Mouse (Mus musculus) neural tube, embryonic 12.5 days (tissue): ENCODE data around the gene Spred2. TPM values are rescaled to one million over a fixed set of nuclear protein-coding genes. Genes with fewer than 3 reads are reported as not detected.

ENCODE experiments used
- ATAC-seq: fragments of 200-750 bp; cut with Nextera tagmentation; 2 replicates; pipeline ENCODE4 v1.8.0; 2017; ENCODE audit warnings: low read depth, mild to moderate bottlenecking, moderate TSS enrichment, moderate library complexity; ENCODE audit not compliant: low FRiP score
- H3K27ac ChIP-seq: fragments of 300-500 bp; sonication (generic); 2 replicates; pipeline ENCODE4 v1.5.1; 2016
- H3K27me3 ChIP-seq: fragments of 300-500 bp; sonication (generic); replicated peaks from 2 replicates; pipeline ENCODE4 v1.6.1; 2016; ENCODE audit warnings: mild to moderate bottlenecking
- H3K36me3 ChIP-seq: fragments of 300-500 bp; sonication (generic); 2 replicates; pipeline ENCODE4 v1.6.1; 2016; ENCODE audit warnings: mild to moderate bottlenecking
- H3K4me1 ChIP-seq: fragments of 300-500 bp; sonication (generic); 2 replicates; pipeline ENCODE4 v1.6.1; 2016
- H3K4me2 ChIP-seq: fragments of 300-500 bp; sonication (generic); replicated peaks from 2 replicates; pipeline ENCODE4 v1.6.1; 2016; ENCODE audit warnings: mild to moderate bottlenecking
- H3K4me3 ChIP-seq: fragments of 300-500 bp; sonication (generic); 2 replicates; pipeline ENCODE4 v1.5.1; 2016
- H3K9ac ChIP-seq: fragments of 300-500 bp; sonication (generic); 2 replicates; pipeline ENCODE4 v1.6.1; 2016; ENCODE audit warnings: mild to moderate bottlenecking
- H3K9me3 ChIP-seq: fragments of 300-500 bp; sonication (generic); 2 replicates; pipeline ENCODE4 v1.6.1; 2016; ENCODE audit warnings: mild to moderate bottlenecking
- WGBS: fragments of 180-500 bp; shearing (Covaris S2); methylation state at CpG from one replicate; pipeline ENCODE4 v1.1.7; 2016; 5-methylcytosine and 5-hydroxymethylcytosine counted together
- polyA plus RNA-seq: library from polyadenylated mRNA; unstranded; fragments of >200 nt; fragmentation: Nextera tagmentation; extraction: Ambion mirVana; gene quantifications from 2 replicates; pipeline ENCODE4 v1.2.1, GENCODE M21; 2016

Gene Spred2
- polyA plus RNA-seq, 1 experiment from 2014 or later, result 5.7 TPM

DNA sequence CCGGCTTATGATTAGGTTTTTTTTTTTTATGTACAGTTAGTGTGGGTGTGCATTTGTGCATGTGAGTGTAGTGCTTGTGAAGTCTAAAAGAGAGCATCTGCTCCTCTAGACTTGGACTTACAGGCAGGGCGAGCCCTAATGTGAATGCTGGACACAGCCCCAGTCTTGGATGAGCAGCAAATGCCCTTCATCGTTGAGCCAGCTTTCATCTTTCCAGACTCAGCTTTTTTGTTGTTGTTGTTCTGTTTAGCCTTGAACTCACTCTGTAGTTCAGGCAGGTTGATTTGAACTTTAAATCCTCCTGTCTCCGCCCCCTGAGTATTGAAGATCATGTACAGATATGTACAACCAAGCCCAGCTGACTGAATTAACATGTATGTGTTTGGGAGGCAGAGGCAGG, 4.5 kb downstream of the Spred2 start:
- Histone ChIP-seq H3K27me3 (no peaks in the 10 kb centered on the region), H3K9ac (no peak overlapping the region), H3K27ac (no peak overlapping the region), H3K36me3 (0 out of 2 replicates have a peak, but pooled peaks cover 3% of the 10 kb centered on the region), H3K4me3 (no peak overlapping the region), H3K4me2 (no peak overlapping the region), H3K9me3 (no peaks in the 10 kb centered on the region), H3K4me1 (peaks cover 17% of the 10 kb centered on the region)
- no peak for ATAC-seq
- WGBS, result 94% methylated on average over 4 of the region's 4 CpGs

DNA sequence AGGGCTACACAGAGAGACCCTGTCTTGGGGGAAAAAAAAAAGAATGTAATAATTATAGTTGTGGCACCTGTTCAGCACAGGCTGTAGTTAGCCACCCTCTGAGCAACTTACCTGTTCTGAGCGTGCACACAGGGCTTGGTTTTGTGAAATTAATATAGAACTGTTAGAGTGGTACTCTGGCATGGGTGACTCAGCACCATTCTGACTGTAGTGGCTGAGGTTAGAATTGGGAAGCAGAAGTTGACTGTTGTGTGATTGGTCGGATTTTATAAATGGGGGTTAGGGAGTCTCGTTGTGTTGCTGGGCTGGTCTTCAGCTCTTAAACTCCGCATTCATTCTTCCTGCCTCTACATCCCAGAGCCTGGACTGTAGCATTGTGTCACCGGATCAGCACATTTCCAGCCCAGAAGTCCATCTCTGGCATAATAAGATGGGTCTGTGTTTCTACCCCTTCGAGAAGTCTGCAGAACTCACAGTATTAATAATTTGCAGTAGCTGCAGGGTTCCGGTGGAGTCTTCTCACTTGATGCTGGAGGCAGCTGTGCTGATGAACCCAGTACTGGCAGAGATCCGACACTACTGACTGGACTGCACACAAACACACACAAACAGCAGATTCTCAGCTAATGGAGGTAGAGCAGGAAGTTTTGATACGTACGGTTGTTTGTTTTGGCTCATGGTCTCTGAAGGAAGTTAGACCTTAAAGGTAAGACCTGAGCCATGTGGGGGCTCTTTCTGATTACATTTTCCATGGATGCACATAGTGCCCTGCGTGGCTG, 5.1 kb downstream of the Spred2 start:
- Histone ChIP-seq H3K4me3 (no peak overlapping the region), H3K9ac (no peak overlapping the region), H3K4me1 (peaks cover 17% of the 10 kb centered on the region), H3K36me3 (0 out of 2 replicates have a peak, but pooled peaks cover 3% of the 10 kb centered on the region), H3K27ac (no peak overlapping the region), H3K27me3 (no peaks in the 10 kb centered on the region), H3K4me2 (no peak overlapping the region), H3K9me3 (no peaks in the 10 kb centered on the region)
- WGBS, result 79% methylated on average over 11 of the region's 11 CpGs
- ATAC-seq, result no peak

DNA sequence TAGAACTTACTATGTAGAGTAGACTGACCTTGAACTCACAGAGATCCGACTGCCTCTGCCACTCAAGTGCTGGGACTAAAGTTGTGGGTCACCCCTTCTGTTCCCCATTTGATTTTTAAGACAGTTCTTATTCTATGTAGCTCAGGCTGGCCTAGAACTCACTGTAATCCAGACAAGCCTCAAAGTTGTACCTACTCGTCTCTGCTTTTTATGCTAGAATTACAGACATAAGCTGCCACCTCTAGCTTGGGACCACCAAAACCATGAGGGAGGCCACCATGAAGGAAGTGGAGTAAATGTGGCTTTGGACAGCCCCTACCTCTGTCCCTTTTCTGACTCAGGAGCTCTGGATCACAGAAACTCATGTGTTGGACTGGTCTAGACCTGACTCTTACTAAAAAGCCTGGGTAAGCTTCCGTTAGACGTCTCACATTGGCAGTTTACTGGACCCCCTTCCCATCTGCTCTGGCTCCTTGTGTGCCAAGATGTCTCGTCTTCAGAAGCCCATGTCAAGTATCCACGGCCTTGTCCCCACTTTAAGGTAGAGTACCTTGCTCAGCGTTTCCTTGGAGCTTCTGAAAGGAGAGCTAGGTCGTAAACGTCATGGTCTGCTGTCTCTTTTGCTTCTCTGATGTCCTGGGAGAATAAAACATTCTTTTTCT, 7.5 kb downstream of the Spred2 start:
- Histone ChIP-seq H3K36me3 (0 out of 2 replicates have a peak, but pooled peaks cover 3% of the 10 kb centered on the region), H3K9ac (no peak overlapping the region), H3K9me3 (no peaks in the 10 kb centered on the region), H3K4me3 (no peak overlapping the region), H3K4me1 (peaks cover 20% of the 10 kb centered on the region), H3K4me2 (no peak overlapping the region), H3K27me3 (no peaks in the 10 kb centered on the region), H3K27ac (no peak overlapping the region)
- 92% methylated on average over 9 of the region's 9 CpGs for WGBS
- no peak for ATAC-seq

DNA sequence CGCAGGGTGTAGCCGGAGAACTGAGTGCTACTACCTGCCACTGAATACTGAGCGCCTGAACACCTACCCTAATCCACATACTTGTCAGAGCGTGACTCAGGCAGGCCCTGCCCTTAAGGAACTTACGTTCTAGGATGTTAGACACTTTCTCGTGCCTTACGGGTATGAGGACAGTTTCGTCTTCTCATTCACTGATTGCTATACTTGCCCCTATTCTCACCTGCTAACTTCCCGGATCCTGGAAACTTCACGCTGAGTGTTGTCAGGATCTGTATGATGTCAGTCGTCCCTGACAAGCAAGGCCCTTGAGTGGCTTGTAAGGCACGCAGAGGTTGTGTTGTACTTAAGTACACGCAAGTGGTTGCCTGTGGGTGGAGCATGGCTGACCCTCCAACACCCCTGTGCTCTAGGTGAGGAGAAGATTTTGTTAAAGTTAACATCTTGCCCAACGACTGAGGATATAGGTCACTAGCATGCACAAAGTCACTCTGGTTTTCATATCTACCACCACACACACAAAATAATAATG, 8.9 kb downstream of the Spred2 start:
- peaks cover 21% of the 10 kb centered on the region; the same call in 1 of the 2 replicates for H3K4me1 ChIP-seq
- no peak overlapping the region for H3K4me3 ChIP-seq
- no peak for ATAC-seq
- H3K27ac ChIP-seq, result no peak overlapping the region
- no peaks in the 10 kb centered on the region for H3K9me3 ChIP-seq
- 0 out of 2 replicates have a peak, but pooled peaks cover 3% of the 10 kb centered on the region for H3K36me3 ChIP-seq
- 93% methylated on average over 14 of the region's 14 CpGs for WGBS
- H3K4me2 ChIP-seq, result no peak overlapping the region
- no peak overlapping the region for H3K9ac ChIP-seq
- H3K27me3 ChIP-seq, result no peaks in the 10 kb centered on the region

DNA sequence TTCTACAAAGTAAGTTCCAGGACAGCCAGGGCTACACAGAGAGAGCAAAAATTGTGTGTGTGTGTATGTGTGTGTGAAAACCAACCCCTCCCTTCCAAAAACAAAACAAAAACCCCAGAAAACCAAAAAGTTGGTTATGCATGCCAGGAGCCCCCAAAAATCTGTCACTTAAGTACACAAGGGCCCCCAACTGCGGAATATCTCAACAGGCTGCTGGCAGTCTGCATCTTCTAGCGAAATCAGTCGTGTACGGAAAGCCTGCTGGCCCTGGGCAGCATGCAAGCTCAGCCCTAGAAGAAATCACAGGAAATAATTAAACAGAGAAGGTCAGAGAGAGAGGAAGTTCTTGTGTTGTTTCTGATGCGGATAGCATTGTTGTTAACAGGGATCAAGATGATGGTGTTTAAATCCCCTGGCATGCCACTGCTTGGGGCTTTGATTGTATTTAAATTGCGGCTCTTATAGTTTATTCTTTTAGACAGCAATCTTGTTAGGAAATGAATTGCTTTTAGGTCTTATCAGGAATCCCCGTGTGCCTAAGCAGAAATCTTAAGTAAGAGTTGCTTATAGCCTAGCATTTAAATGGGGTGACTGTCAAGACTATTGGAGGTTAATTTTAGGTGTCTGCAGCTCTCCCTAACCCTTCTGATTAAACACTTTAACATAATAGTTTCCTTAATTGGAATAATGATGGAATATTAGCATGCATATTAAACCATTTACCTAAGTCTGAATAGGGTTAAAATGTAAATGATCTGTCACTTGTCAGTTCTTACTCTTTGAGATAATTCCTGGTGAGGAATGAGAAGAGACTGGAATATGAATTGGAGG, 11.6 kb downstream of the Spred2 start:
- no peaks in the 10 kb centered on the region for H3K27me3 ChIP-seq
- H3K9ac ChIP-seq, result no peak overlapping the region
- 0 out of 2 replicates have a peak, but pooled peaks cover 3% of the 10 kb centered on the region for H3K36me3 ChIP-seq
- 70% methylated on average over 7 of the region's 7 CpGs for WGBS
- peaks cover 13% of the 10 kb centered on the region; the same call in 1 of the 2 replicates for H3K4me1 ChIP-seq
- no peaks in the 10 kb centered on the region for H3K9me3 ChIP-seq
- ATAC-seq, result no peak
- H3K4me3 ChIP-seq, result no peak overlapping the region
- no peak overlapping the region for H3K27ac ChIP-seq
- H3K4me2 ChIP-seq, result no peak overlapping the region

DNA sequence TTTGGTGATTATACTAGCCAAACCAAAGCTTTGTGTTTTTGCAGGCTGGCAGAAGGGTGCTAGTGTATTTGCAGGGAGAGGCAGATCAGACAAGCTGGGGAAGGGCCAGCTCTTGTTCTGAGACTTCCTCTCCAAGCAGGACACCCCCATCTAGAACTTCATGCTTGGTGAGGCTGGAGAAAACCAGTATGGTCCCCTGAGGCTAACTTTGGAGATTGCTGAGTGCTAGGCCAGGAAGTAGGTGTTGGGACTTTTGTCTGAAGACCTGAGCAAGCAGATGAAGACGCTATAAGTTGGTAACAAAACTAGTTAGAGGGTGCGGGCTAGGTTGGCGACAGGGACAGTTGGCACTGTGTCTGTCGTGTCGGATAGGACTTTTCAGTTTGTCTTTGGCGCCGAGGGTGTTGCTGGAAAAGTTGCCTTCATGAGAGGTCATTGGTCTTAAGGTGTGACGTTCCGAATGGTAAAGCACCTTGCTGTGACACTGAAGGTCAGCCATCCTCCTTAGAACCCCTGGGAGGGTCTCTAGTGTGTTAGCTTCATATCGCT, 14.4 kb downstream of the Spred2 start:
- Histone ChIP-seq H3K9me3 (no peaks in the 10 kb centered on the region), H3K4me3 (no peak overlapping the region), H3K27me3 (no peaks in the 10 kb centered on the region), H3K36me3 (no peaks in the 10 kb centered on the region), H3K9ac (no peak overlapping the region), H3K4me2 (no peak overlapping the region), H3K27ac (no peak overlapping the region), H3K4me1 (peaks cover 13% of the 10 kb centered on the region; the same call in 1 of the 2 replicates)
- no peak for ATAC-seq
- 95% methylated on average over 10 of the region's 10 CpGs for WGBS

DNA sequence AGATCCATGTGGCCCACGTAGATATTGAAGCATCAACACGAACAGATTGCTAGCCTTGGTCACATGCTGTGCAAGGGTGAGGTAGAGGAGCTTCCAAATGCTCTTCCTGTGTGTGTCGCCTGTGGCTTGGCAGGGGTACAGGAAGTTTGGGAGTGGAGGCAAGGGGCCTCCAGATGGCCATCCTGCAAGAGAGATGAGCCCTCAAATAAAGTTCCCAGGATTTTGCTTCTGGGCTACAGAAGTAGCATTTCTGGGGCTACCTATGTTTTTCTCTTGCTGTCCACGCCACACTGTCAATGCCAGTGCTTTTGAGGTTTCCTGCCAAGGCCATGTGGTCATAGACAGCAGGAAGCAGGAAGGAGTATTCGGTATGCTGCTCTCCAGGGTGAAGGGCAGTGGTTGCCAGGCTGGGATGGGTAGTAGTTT, 15.1 kb downstream of the Spred2 start:
- Histone ChIP-seq H3K4me1 (peaks cover 13% of the 10 kb centered on the region; the same call in 1 of the 2 replicates), H3K4me2 (no peak overlapping the region), H3K4me3 (no peak overlapping the region), H3K27me3 (no peaks in the 10 kb centered on the region), H3K27ac (no peak overlapping the region), H3K9ac (no peak overlapping the region), H3K36me3 (no peaks in the 10 kb centered on the region), H3K9me3 (no peaks in the 10 kb centered on the region)
- ATAC-seq, result no peak
- WGBS, result 83% methylated on average over 5 of the region's 5 CpGs

DNA sequence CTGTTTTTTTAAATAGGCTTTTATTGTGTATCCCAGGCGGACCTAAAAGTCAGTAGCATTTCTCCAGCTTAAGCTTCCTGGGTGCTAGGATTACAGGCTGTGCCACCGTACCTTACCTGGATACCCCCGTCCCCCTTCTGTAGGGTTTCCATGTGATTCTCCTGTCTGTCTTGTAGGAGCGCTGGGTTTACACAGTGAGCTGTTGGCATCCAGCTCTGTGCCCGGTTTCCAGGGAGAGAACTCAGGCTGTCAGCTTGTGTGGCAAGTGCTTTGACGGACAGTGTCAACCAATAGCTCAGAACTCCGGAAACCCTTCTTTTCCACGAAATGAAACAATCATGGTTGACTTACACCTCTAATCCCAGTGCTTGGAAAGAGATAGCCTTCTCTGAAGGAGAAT, 15.7 kb downstream of the Spred2 start:
- no peak for ATAC-seq
- H3K27ac ChIP-seq, result no peak overlapping the region
- no peak overlapping the region for H3K9ac ChIP-seq
- H3K27me3 ChIP-seq, result no peaks in the 10 kb centered on the region
- no peaks in the 10 kb centered on the region for H3K9me3 ChIP-seq
- 95% methylated on average over 8 of the region's 8 CpGs for WGBS
- H3K4me2 ChIP-seq, result no peak overlapping the region
- H3K4me3 ChIP-seq, result no peak overlapping the region
- peaks cover 18% of the 10 kb centered on the region; the same call in 1 of the 2 replicates for H3K4me1 ChIP-seq
- no peaks in the 10 kb centered on the region for H3K36me3 ChIP-seq

DNA sequence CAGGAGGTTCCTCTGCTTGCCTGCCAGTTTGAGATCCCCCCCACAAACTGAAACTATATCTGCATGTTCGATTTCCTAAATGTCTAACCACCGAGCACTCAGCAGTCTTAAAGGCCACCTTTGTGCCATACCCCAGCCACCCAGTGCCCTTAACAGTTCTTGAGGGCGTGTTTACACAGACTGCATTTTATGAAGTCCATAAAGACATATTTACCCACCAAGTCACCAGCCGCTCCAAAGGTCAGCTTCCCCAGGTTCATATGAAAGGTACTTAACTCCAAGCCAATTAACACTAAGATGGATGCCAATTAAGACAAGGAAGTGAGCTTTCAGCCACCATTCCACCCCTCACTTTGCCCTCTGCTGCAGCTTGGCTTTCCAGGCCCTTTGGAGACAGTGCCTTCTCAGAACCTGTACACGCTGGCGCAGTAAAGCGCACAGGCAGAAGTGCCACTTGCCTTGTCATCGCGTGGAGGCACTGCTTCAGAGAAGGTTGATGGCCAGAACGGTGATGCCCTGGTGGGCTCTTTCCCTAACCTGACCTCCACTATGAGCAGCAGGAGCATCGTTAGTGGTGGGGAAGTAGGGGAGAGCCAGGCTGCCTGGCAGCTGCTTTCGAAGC, 17.1 kb downstream of the Spred2 start:
- ATAC-seq, result no peak
- Histone ChIP-seq H3K27ac (no peak overlapping the region), H3K4me3 (no peak overlapping the region), H3K9me3 (no peaks in the 10 kb centered on the region), H3K27me3 (no peaks in the 10 kb centered on the region), H3K4me2 (no peak overlapping the region), H3K4me1 (peaks cover 17% of the 10 kb centered on the region; the same call in 1 of the 2 replicates), H3K36me3 (0 out of 2 replicates have a peak, but pooled peaks cover 7% of the 10 kb centered on the region), H3K9ac (no peak overlapping the region)
- 87% methylated on average over 12 of the region's 12 CpGs for WGBS

DNA sequence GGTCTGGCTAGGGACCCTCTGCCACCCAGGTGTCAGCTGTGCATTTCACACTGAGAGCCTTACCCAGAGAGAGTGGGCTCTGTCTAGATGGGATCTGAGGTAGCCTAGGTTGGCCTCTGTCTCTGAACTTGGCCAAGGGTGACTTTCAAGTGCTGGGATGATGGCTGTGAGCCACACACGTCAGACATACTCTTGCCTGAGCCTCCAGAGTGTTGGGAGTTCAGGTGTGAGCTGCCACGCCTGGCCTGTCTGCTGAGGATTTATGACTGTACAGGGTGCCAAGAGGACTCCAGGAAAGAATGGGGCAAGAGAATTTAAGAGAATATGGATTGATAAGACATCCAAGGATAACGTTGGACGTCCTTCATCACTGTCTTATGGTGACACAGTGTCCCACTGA, 17.8 kb downstream of the Spred2 start:
- Histone ChIP-seq H3K4me3 (no peak overlapping the region), H3K4me1 (peaks cover 10% of the 10 kb centered on the region; the same call in 1 of the 2 replicates), H3K4me2 (no peak overlapping the region), H3K27ac (no peak overlapping the region), H3K9ac (no peak overlapping the region), H3K9me3 (no peaks in the 10 kb centered on the region), H3K27me3 (no peaks in the 10 kb centered on the region), H3K36me3 (0 out of 2 replicates have a peak, but pooled peaks cover 7% of the 10 kb centered on the region)
- no peak for ATAC-seq
- WGBS, result 86% methylated on average over 4 of the region's 4 CpGs

DNA sequence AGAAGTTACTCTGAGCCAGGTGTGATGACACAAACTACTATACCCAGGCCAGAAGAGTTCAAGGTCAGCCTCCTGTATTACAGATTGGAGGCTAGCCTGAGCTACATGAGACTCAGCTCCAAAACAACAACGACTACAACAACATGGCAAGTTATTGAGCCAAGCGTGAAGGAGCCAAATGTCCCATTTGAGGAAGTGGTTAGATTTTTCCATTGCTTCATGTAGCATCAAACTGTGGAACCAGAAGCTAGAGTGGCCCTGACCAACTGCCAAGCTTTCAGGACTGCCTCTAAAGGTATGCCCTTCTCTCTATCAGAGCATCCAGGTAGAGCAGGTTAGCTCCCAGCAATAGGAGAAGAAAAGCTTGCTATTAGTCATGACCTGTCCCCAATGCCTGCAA, 19.6 kb downstream of the Spred2 start:
- 94% methylated on average over 2 of the region's 2 CpGs for WGBS
- no peaks in the 10 kb centered on the region for H3K27me3 ChIP-seq
- H3K27ac ChIP-seq, result no peak overlapping the region
- H3K9ac ChIP-seq, result no peak overlapping the region
- H3K4me2 ChIP-seq, result no peak overlapping the region
- H3K9me3 ChIP-seq, result no peaks in the 10 kb centered on the region
- 0 out of 2 replicates have a peak, but pooled peaks cover 7% of the 10 kb centered on the region for H3K36me3 ChIP-seq
- peaks cover 20% of the 10 kb centered on the region; the same call in 1 of the 2 replicates for H3K4me1 ChIP-seq
- ATAC-seq, result no peak
- H3K4me3 ChIP-seq, result no peak overlapping the region
